Mouse (Mus musculus) cortical plate, adult 2 months (tissue): Measurements from ENCODE around the gene Tenm4.

Source experiments
- CTCF ChIP-seq: fragments of 200-500 bp; IDR thresholded peaks from 2 replicates; pipeline ENCODE4 v1.5.1; 2011; ENCODE audit warnings: mild to moderate bottlenecking, control low read depth, low read length; ENCODE audit not compliant: insufficient read depth; ENCODE audit errors: extremely low read depth
- POLR2A ChIP-seq: fragments of 200-500 bp; IDR thresholded peaks from 2 replicates; pipeline ENCODE4 v1.6.1; 2011; ENCODE audit warnings: mild to moderate bottlenecking, low read length, control low read depth; ENCODE audit not compliant: insufficient read depth; ENCODE audit errors: extremely low read depth

- TF ChIP-seq CTCF = no peak
- TF ChIP-seq POLR2A = no peak
Observed at GRCm38 (mm10) chr7:96152431-96152830, 18.6 kb upstream of the Tenm4 start.
